Mouse (Mus musculus) lung, adult 10 weeks (tissue): Measurements from ENCODE around the gene Atp1a1. TPM values are rescaled to one million over a fixed set of nuclear protein-coding genes. Genes with fewer than 3 reads are reported as not detected.

Experiments used
- polyA plus RNA-seq: library from polyadenylated mRNA; stranded (reverse); fragments of 350-450 nt; fragmentation: Illumina TruSeq; extraction: RNeasy Lipid Tissue Mini Kit (QIAGEN cat#74804); gene quantifications from one replicate; pipeline ENCODE4 v1.2.3, GENCODE M21; 2014; ENCODE audit warnings: low read depth, low replicate concordance; ENCODE audit not compliant: insufficient read depth

The Atp1a1 gene
- polyA plus RNA-seq: 172 TPM

DNA sequence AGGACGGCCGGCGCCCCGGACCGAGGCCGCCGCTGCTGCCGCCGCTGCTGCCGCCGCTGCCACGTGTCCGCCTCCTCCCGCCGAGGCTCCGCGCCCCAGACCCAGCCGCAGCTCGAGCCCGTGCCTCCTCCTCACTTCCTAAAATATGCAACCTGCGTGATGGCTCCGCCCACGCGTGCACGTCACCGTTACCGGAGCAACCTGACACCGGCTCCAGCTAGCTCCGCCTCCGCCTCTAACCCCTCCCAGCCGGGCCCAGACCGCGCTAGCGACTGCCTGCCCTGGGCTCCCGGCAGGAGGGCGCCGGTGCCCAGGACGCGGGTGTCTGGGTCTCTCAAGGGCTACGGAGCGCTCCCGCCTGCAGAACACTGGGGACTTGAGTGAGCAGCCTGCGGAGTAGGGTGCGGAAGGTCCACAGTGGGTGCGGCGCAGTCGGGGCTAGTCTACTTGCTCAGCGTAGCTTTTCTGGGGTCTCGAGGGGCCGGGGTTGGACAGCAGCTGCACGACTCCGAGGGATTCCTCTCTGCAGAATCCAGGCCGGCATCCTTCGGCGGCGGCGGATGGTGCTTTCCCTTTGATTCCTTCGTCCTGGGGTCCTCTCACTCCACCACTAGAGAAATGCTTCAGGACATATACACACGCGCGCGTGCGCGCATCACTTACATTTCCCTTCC is at the start of gene Atp1a1:
Atp1a1 (minus strand) TSS at position 135 of the 674 bp plus-strand sequence.

Other genes with a start within 250 kb of the Atp1a1 start
- gene Igsf3, start 227.6 kb downstream of the Atp1a1 start, polyA plus RNA-seq: 2.2 TPM
- gene Mab21l3, start 244.3 kb upstream of the Atp1a1 start, polyA plus RNA-seq: 0.10 TPM